Comparison of ENCODE assay signal across 14 mouse cellular contexts in the genomic region with DNA sequence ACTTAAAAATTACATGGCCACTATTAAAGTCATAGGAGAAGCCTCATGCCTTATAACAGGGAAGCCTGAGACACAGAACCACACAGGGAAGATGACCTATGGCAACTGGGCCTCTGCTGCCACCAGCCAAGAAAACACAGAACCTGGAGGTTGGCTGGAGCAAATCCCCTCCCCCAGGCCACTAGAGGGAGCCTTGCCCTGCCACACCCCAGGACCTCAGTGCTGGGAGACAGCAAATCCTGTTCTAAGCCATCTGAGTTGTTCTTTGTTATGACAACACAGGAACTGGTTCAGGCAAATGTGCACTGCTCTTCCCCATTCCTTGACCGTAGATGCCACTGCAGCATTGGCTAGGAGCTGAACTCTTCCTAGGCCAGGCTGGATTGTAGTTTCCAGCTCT. TPM values are rescaled to one million over a fixed set of nuclear protein-coding genes. Genes with fewer than 3 reads are reported as not detected.
DNase-seq lines count a peak whose midpoint lies in the region; TF ChIP-seq lines count a peak whose summit lies in the region.
"Had no signal": no experiment of that assay in that cellular context is flagged by ENCODE, and none has a peak within 500 bp of the region (broad histone marks: within the 10 kb centered on the region; RNA-seq: fewer than 3 reads in every experiment).

No protein-coding gene starts in this region.

- peak; percentile 1 for TF ChIP-seq CTCF in C2C12 (IDR thresholded peaks at IDR 0.05; ENCODE audit: control insufficient read depth, insufficient read depth, insufficient read length)

- H3K4me3 ChIP-seq in C2C12 (ENCODE audit: insufficient read depth, poor library complexity, severe bottlenecking) = no peak overlapping the region
- H3K4me3 ChIP-seq: erythroblast, embryonic 14.5 days; megakaryocyte, embryonic 14.5 days had no signal

- no peak overlapping the region for H3ac ChIP-seq in C2C12 (ENCODE audit: control insufficient read depth, insufficient read length, low read depth)

- peak; percentile 1 for DNase-seq in embryo, embryonic 10.5 days (ENCODE audit: low spot score)
- no peak for DNase-seq in embryo, embryonic 10 days (ENCODE audit: low spot score)
- DNase-seq in kidney, postnatal 14 days = peak; percentile 2
- DNase-seq in kidney, adult 11 months = no peak
- peak; percentile 23 for DNase-seq in ZHBTc4 (ENCODE audit: low read depth, low spot score)
- DNase-seq in right cerebral cortex, postnatal 25 days = no peak
- no peak for DNase-seq in urinary bladder, adult 2 months (ENCODE audit: low spot score)
- DNase-seq: lung, adult 18-20 months; thymus, adult 18-20 months had no signal

- H3K36me3 ChIP-seq in C2C12 (ENCODE audit: control insufficient read depth, insufficient read depth) = no peaks in the 10 kb centered on the region

- H3K27me3 ChIP-seq in C2C12 (ENCODE audit: control insufficient read depth, insufficient read depth, insufficient read length) = no peaks in the 10 kb centered on the region
- H3K27me3 ChIP-seq: megakaryocyte, embryonic 14.5 days had no signal

- H3K79me2 ChIP-seq in C2C12 (ENCODE audit: control insufficient read depth, insufficient read depth) = no peaks in the 10 kb centered on the region

- no peaks in the 10 kb centered on the region for H3K79me3 ChIP-seq in C2C12 (ENCODE audit: low read depth)

TF ChIP-seq in C2C12, 6 proteins besides CTCF, POLR2A, EP300 and RAD21:
- TF ChIP-seq FOSL1 (IDR thresholded peaks at IDR 0.05; ENCODE audit: insufficient read depth, low read length, poor library complexity, severe bottlenecking) (no peak), MYOG (IDR thresholded peaks at IDR 0.05; ENCODE audit: control insufficient read depth, extremely low read depth, insufficient read length) (no peak), CEBPB (IDR thresholded peaks at IDR 0.05; ENCODE audit: low read depth) (no peak), MAX (IDR thresholded peaks at IDR 0.05) (no peak), MYOD1 (IDR thresholded peaks at IDR 0.05; ENCODE audit: control insufficient read depth, insufficient read length, low read depth) (no peak), USF1 (IDR thresholded peaks at IDR 0.05; ENCODE audit: low read depth) (no peak)

RNA-seq across cellular contexts. Expression of a gene that starts 8.3 kb away (rescaled TPM):
- not detected for polyA plus RNA-seq in C2C12 (2012; fragmentation: generic; extraction: Trizol)
- not detected in 2 replicates for polyA plus RNA-seq in urinary bladder, adult 2 months (2012; rRNA removed)
- polyA plus RNA-seq: erythroblast, embryonic 14.5 days; hindbrain, embryonic 16.5 days; small intestine, adult 2 months had no signal

Comparison
In these comparisons a context has a peak if more than half of its experiments do, and no peak if none do; other contexts are left out.
1. DNase-seq: peak in embryo, embryonic 10.5 days (single experiment), kidney, postnatal 14 days (single experiment) and ZHBTc4 (single experiment); none in embryo, embryonic 10 days (single experiment), kidney, adult 11 months (single experiment), right cerebral cortex, postnatal 25 days (single experiment) and urinary bladder, adult 2 months (single experiment).